Mouse (Mus musculus) spleen, embryonic (tissue): ENCODE results near the gene Axin1.
"Not testable (repeated sequence)": the region's sequence is repeated elsewhere in the genome, so short reads cannot be mapped to it uniquely, and the experiment has no call there.

Source experiments
- CTCF ChIA-PET: fragments of 350-600 bp; sonication (Branson Sonifier 250); formaldehyde crosslinking; loops from one replicate; lab custom pipeline; 2022; lab: Charles Lee

Gene Axin1

DNA sequence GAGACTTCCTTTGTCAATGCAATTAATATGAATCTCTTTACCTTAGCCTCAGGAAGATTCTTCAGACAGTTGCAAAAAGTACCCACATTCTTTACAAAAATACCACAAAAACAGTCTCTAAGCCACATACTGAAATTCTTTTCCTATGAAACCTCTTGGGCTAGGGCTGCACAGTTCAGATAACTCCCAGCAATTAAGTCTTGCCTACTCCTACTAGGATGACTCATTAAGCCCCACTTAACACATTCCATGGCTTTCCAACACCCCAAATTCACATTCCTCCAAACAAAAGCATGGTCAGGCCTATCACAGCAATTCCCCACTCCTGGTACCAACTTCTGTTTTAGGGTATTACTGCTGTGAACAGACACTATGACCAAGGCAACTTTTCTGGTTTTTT, 40.1 kb downstream of the Axin1 start:
- CTCF ChIA-PET: no interaction called here

GRCm38 (mm10) chr17:26181179-26181578, 42.7 kb downstream of the Axin1 start:
- CTCF ChIA-PET: no interaction called here

- CTCF ChIA-PET: no interaction called here
Observed at GRCm38 (mm10) chr17:26187592-26187991, 49.1 kb downstream of the Axin1 start.

GRCm38 (mm10) chr17:26188091-26188805, 49.8 kb downstream of the Axin1 start:
- CTCF ChIA-PET: no interaction called here

- CTCF ChIA-PET: not testable (repeated sequence)
Observed at GRCm38 (mm10) chr17:26191486-26191885, 53.0 kb downstream of the Axin1 start.

GRCm38 (mm10) chr17:26192481-26193190, 54.1 kb downstream of the Axin1 start:
- CTCF ChIA-PET: interaction anchor here (0.5 kb wide), 1 partner anchor 582 kb away, joined by 3 read pairs; no protein-coding TSS in a partner anchor

- CTCF ChIA-PET: no interaction called here
Observed at GRCm38 (mm10) chr17:26198892-26199291, 60.4 kb downstream of the Axin1 start, which contains the start of gene Pdia2. Gene Pdia2, minus strand, starts transcription at chr17:26199087.

DNA sequence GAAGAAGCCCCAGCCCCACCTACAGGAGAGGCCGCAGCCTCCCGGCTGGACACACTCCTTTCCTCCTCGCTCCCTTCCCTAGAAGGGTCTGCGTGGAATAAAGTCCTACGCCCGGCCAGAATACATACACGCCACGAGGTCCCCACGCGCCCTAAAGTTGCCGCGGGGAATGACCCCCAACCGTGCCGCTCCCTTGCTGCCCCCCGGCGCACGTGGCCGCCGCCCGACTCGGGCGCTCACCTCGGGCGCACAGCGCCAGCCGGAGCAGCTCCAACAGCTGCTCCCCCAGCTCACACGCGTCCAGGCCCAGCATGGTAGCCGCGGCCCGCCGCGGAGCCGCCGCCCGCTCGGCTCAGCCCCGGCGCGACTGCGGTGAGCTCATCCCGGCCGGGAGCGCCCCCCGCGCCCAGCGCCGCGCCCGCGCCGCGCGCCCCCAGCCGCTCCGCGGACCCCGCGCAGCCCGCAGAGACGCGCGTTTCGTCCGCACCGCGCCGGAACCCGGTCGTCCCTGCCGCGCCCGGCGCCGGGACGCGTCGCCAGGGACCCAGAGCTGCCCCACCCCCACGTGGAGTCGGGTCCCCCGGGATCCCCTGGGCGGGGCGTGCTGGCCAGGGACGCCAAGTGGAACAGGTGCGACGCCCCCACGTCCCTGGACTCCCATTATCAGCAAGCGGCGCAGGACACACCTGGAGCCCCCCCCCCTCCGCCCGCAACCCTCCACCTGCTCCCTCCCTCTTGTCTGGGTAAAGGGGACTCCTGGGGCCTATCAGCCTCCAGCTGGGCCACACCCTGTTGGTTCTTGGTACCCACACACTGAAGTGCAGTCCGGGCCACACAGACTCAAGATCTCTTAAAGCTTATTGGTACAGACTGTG, 62.6 kb downstream of the Axin1 start:
- CTCF ChIA-PET: interaction anchor here (0.5 to 0.7 kb wide), 3 partner anchors 9 to 635 kb away, joined by 3 to 7 read pairs (median 4); no protein-coding TSS in a partner anchor

DNA sequence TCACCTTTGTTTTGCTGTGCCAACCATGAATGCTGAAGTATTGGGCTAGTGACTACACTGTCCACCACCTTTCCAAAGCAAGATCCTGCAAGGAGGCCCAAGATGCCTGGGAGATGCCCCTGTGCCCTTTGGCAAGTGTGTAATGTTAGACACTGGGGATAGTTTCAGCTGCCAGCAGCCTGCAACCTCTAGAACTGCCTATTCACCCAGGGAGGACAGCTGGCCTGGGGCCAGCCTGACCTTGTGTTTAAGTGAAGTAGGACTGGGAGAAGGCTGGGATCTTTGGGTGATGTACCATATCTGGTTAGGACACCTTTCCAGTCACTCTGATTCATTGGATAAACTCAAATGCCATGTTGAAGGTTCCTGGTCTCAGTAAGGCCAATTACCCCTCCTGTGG, 63.5 kb downstream of the Axin1 start:
- CTCF ChIA-PET: interaction anchor here (0.7 kb wide), 1 partner anchor 8 kb away, joined by 7 read pairs; no protein-coding TSS in a partner anchor

DNA sequence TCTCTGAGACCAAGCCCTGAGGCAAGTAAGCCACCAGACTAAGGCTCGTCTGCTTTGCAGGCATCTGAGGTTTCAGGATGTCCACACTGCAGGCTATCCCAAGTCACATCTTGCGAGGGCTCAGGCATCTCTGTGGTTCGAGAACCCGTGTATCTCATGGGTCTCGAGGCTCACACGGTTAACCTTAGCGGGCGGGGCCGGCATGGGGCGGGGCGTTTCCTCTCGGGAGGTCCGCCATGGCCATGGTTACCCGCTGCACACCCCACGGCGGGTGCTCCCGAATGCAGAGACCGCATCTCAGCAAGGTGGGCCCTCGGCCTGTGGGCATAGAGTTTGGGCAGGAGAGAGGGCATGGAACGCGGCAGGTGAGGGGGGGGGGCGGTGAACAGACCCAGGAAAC, 64.2 kb downstream of the Axin1 start, which contains the start of gene Rgs11:
TSS of gene Rgs11 (plus strand) at position 215 of the 400 bp plus-strand sequence.
- CTCF ChIA-PET: no interaction called here

DNA sequence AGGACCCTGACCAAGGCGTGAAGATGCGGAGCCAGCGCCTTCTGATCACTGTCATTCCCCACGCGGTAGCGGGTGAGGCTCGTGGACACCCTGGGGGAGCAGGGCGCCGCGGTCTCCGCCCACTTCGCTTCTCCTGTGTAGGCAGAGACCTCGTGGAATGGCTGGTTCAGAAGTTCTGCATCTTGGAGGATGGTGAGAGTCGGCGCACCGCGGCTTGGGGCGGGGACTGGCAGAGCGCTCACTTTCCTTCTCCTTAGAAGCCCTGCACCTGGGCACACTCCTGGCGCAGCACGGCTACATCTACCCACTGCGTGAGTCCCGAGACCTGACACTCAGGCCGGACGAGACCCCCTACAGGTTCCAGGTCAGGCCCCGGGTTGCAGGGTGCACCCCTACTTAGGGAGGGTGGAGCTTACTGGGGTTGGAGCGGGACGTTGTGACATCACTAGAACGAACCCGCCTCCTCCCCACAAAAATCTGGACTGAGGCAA, 64.9 kb downstream of the Axin1 start:
- CTCF ChIA-PET: no interaction called here

DNA sequence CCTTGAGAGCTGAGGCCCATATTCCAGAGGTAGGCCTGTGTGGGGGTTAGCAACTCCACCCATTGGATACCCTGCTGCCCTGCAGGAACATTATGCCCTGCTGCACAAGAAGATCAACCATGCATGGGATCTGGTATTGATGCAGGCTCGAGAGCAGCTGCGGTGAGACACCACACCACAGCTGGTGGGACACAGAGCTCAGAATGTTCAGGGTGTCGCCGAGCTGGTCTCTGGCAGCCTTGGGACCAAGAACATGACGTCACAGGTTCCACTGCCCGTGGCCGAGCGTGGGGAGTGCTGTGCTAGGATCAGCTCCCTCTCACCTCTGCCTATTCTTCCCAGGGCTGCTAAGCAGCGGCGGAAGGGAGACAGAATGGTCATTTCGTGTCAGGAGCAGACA, 66.3 kb downstream of the Axin1 start:
- CTCF ChIA-PET: no interaction called here

DNA sequence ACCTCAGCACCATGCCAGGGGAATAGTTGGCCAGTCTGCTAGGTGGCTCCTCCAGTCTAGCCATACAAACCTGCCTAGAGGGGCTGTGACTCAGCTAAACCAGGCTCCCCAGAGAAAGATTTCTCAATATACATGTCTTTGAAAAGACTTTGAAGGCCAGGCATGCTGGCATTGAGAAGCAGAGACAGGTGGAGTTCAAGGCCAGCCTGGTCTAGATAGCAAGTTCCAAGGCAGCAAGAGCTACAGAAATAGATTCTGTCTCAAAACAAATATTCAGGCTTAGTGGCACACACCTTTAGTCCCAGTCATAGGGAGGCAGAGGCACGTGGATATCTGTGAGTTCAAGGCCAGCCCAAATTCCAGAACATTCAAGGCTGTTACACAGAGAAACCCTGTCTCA, 67.9 kb downstream of the Axin1 start:
- CTCF ChIA-PET: no interaction called here

- CTCF ChIA-PET: no interaction called here
Observed at GRCm38 (mm10) chr17:26207686-26208085, 69.2 kb downstream of the Axin1 start, which contains the start of gene Arhgdig. Gene Arhgdig, minus strand, starts transcription at chr17:26207786.

- CTCF ChIA-PET: no interaction called here
Observed at GRCm38 (mm10) chr17:26212241-26212640, 73.8 kb downstream of the Axin1 start.

DNA sequence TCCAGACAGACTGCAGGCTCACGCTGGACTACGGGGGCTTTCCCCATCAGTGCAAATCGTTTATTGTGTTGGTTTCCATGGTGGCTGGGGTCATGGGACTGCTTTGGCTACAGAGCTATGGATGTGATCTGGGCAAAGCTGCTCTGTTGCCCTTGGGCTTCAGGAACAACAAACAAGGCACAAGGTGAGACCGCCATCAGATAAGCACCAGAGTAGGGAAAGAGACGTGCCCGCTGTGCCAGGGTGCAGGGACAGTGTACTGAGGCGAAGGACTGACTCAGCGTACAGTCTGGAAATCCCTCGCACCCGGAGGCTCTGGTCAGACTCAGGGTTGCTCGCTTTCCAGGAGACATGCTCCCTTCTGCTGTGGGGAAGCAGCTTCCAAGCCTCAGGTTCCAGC, 74.2 kb downstream of the Axin1 start:
- CTCF ChIA-PET: no interaction called here

GRCm38 (mm10) chr17:26221508-26221907, 83.0 kb downstream of the Axin1 start:
- CTCF ChIA-PET: no interaction called here

DNA sequence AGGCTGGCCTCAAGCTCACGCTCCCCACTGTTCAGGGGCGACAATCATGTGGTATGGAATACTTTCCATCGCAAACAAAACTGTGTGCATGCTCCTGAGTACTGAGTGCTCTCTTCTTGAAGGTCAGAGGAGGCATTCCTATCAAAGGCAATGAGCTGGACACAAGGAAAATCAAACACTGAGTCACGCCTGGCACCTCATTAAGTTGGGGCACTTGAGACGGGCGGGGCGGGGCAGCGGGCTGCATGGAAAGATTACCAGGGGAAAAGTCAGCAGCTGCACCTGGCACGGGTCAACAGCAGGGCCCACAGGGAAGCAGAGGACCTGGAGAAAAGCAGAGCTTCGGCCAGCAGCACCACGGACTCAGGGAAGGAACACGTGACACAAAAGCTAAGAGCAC, 86.7 kb downstream of the Axin1 start:
- CTCF ChIA-PET: no interaction called here

GRCm38 (mm10) chr17:26229776-26230175, 91.3 kb downstream of the Axin1 start:
- CTCF ChIA-PET: no interaction called here

- CTCF ChIA-PET: no interaction called here
Observed at GRCm38 (mm10) chr17:26231156-26231555, 92.7 kb downstream of the Axin1 start.

GRCm38 (mm10) chr17:26232863-26233262, 94.4 kb downstream of the Axin1 start:
- CTCF ChIA-PET: no interaction called here

DNA sequence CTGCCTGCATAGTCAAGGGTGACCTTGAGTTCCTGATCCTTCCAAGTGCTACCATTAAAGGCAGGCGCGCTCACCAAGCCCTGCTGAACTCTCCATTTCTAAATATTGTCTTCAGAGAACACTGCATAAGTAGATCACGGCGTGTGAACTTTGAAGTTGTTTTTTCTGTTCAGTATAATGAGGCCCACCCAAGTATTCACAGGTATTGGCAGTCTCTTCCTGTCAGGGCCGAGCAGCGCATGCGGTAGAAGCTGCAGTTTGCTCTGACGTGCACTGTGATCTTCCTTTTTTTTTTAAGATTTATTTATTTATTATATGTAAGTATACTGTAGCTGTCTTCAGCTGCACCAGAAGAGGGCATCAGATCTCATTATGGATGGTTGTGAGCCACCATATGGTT, 95.9 kb downstream of the Axin1 start:
- CTCF ChIA-PET: no interaction called here
